Mouse (Mus musculus) CD4-positive, CD25-positive, alpha-beta regulatory T cell, adult 4 months (primary cell): ENCODE results near the gene Slc22a22. TPM values are rescaled to one million over a fixed set of nuclear protein-coding genes. Genes with fewer than 3 reads are reported as not detected.

Experiments used
- ATAC-seq: one replicate; pipeline ENCODE4 v1.8.0; 2017
- polyA plus RNA-seq, 2 experiments: library from polyadenylated mRNA; unstranded; fragments of 100-300 nt; shearing (Covaris generic); gene quantifications; one replicate each; pipeline ENCODE4 v1.2.1; 2017

Gene Slc22a22
- not detected for polyA plus RNA-seq

GRCm38 (mm10) chr15:57477525-57477924 lies at the start of gene Slc22a22:
Slc22a22 (minus strand) TSS chr15:57477625.
- ATAC-seq = no peak

GRCm38 (mm10) chr15:57523510-57524298 lies 46.3 kb upstream of the Slc22a22 start:
- no peak for ATAC-seq

- no peak for ATAC-seq
Measured at GRCm38 (mm10) chr15:57522160-57522559, 44.7 kb upstream of the Slc22a22 start.

- ATAC-seq = no peak
Measured at GRCm38 (mm10) chr15:57509185-57510172, 32.1 kb upstream of the Slc22a22 start.

GRCm38 (mm10) chr15:57508242-57509184 lies 31.1 kb upstream of the Slc22a22 start:
- no peak for ATAC-seq

- no peak for ATAC-seq
Measured at GRCm38 (mm10) chr15:57504126-57504705, 26.8 kb upstream of the Slc22a22 start.

- no peak for ATAC-seq
Measured at GRCm38 (mm10) chr15:57503656-57504055, 26.2 kb upstream of the Slc22a22 start.

- no peak for ATAC-seq
Measured at GRCm38 (mm10) chr15:57501559-57501958, 24.1 kb upstream of the Slc22a22 start.

- ATAC-seq = no peak
Measured at GRCm38 (mm10) chr15:57496106-57496505, 18.7 kb upstream of the Slc22a22 start.

- ATAC-seq = no peak
Measured at GRCm38 (mm10) chr15:57482509-57482908, 5.1 kb upstream of the Slc22a22 start.

GRCm38 (mm10) chr15:57471648-57472047 lies 5.8 kb downstream of the Slc22a22 start:
- no peak for ATAC-seq

GRCm38 (mm10) chr15:57465996-57466395 lies 11.4 kb downstream of the Slc22a22 start:
- ATAC-seq = no peak

GRCm38 (mm10) chr15:57465061-57465460 lies 12.4 kb downstream of the Slc22a22 start:
- ATAC-seq = no peak

- no peak for ATAC-seq
Measured at GRCm38 (mm10) chr15:57464066-57464465, 13.4 kb downstream of the Slc22a22 start.

GRCm38 (mm10) chr15:57461284-57461683 lies 16.1 kb downstream of the Slc22a22 start:
- ATAC-seq = no peak

- no peak for ATAC-seq
Measured at GRCm38 (mm10) chr15:57457374-57457773, 20.1 kb downstream of the Slc22a22 start.

GRCm38 (mm10) chr15:57434710-57435404 lies 42.6 kb downstream of the Slc22a22 start:
- no peak for ATAC-seq

- ATAC-seq = no peak
Measured at GRCm38 (mm10) chr15:57408498-57408897, 68.9 kb downstream of the Slc22a22 start.

GRCm38 (mm10) chr15:57398439-57399148 lies 78.8 kb downstream of the Slc22a22 start:
- ATAC-seq = no peak

- no peak for ATAC-seq
Measured at GRCm38 (mm10) chr15:57394053-57394452, 83.4 kb downstream of the Slc22a22 start.
